8 mouse cellular contexts compared by ENCODE assay signal in genomic region chr9:72663534-72663918, GRCm38 (mm10). TPM values are rescaled to one million over a fixed set of nuclear protein-coding genes. Genes with fewer than 3 reads are reported as not detected.
A peak's percentile ranks its signal among the peaks of the same experiment; 100 is the strongest.
DNase-seq lines count a peak whose midpoint lies in the region; ATAC-seq and TF ChIP-seq lines count a peak whose summit lies in the region.

No protein-coding gene starts in this region.

- TF ChIP-seq POLR2A in ES-Bruce4 (IDR thresholded peaks at IDR 0.05; ENCODE audit: insufficient read depth, low read length) = no peak

- peak overlapping the region; percentile 100 for H3K27ac ChIP-seq in heart, embryonic 13.5 days (replicated peaks)
- H3K27ac ChIP-seq in ES-Bruce4 (ENCODE audit: insufficient read depth, low read length) = peak overlapping the region; percentile 85; the same call in 1 of the 2 replicates
- peak overlapping the region; percentile 99 for H3K27ac ChIP-seq in forebrain, embryonic 16.5 days (ENCODE audit: low read length)
- H3K27ac ChIP-seq in liver, embryonic 16.5 days (ENCODE audit: low read length) = peak overlapping the region; percentile 94

- no peaks in the 10 kb centered on the region for H3K27me3 ChIP-seq in heart, embryonic 13.5 days (replicated peaks)
- no peaks in the 10 kb centered on the region for H3K27me3 ChIP-seq in ES-Bruce4 (ENCODE audit: control insufficient read depth, insufficient read depth, low read length, poor library complexity, severe bottlenecking)
- H3K27me3 ChIP-seq in forebrain, embryonic 16.5 days (replicated peaks; ENCODE audit: control insufficient read depth, insufficient read depth, low read length) = no peaks in the 10 kb centered on the region
- H3K27me3 ChIP-seq in liver, embryonic 16.5 days (ENCODE audit: control insufficient read depth, insufficient read depth, low read depth, low read length) = no peaks in the 10 kb centered on the region

- intact Hi-C loops in heart, postnatal 14 days (cut with DNase I) = loop anchor here (2.0 kb wide), 1 partner anchor 23 kb away; no protein-coding TSS in a partner anchor

- peak overlapping the region; percentile 96 for H3K4me2 ChIP-seq in heart, embryonic 13.5 days
- H3K4me2 ChIP-seq in forebrain, embryonic 16.5 days (ENCODE audit: low read length) = peak overlapping the region; percentile 79
- H3K4me2 ChIP-seq in liver, embryonic 16.5 days (ENCODE audit: low read depth, low read length) = peak overlapping the region; percentile 91

- no peak for ATAC-seq in heart, embryonic 13.5 days (ENCODE audit: extremely low read depth, insufficient number of reproducible peaks, low FRiP score, low TSS enrichment)
- no peak for ATAC-seq in forebrain, embryonic 16.5 days
- no peak for ATAC-seq in liver, embryonic 16.5 days (ENCODE audit: low read depth)
- ATAC-seq in inflammation-experienced regulatory T-cells, adult 6 months = no peak

- peaks cover 51% of the 10 kb centered on the region for H3K4me1 ChIP-seq in heart, embryonic 13.5 days
- H3K4me1 ChIP-seq in ES-Bruce4 (ENCODE audit: control insufficient read depth, insufficient read depth, low read length) = peaks cover 3% of the 10 kb centered on the region
- peaks cover 30% of the 10 kb centered on the region for H3K4me1 ChIP-seq in forebrain, embryonic 16.5 days (replicated peaks; ENCODE audit: control insufficient read depth, insufficient read depth, low read length)
- peaks cover 37% of the 10 kb centered on the region for H3K4me1 ChIP-seq in liver, embryonic 16.5 days (ENCODE audit: control insufficient read depth, low read depth, low read length)

- no peak for DNase-seq in heart, postnatal 14 days
- DNase-seq in B cell, adult 2 months = no peak
- no peak for DNase-seq in spleen, postnatal 4 days (ENCODE audit: low spot score in 2 of 2)

- no peak for TF ChIP-seq CTCF in ES-Bruce4 (IDR thresholded peaks at IDR 0.05; ENCODE audit: low read depth, low read length)

- peak overlapping the region; percentile 100 for H3K9ac ChIP-seq in heart, embryonic 13.5 days
- peak overlapping the region; percentile 99 for H3K9ac ChIP-seq in ES-Bruce4 (ENCODE audit: low read depth, poor library complexity, severe bottlenecking)
- peak overlapping the region; percentile 98 for H3K9ac ChIP-seq in forebrain, embryonic 16.5 days (replicated peaks; ENCODE audit: low read depth, low read length)
- H3K9ac ChIP-seq in liver, embryonic 16.5 days (ENCODE audit: low read depth, low read length) = peak overlapping the region; percentile 96

- peaks cover 47% of the 10 kb centered on the region for H3K36me3 ChIP-seq in heart, embryonic 13.5 days
- H3K36me3 ChIP-seq in ES-Bruce4 (ENCODE audit: control insufficient read depth, insufficient read depth, low read length, poor library complexity, severe bottlenecking) = peaks cover 41% of the 10 kb centered on the region
- no peaks in the 10 kb centered on the region for H3K36me3 ChIP-seq in forebrain, embryonic 16.5 days (ENCODE audit: control insufficient read depth, insufficient read depth)
- H3K36me3 ChIP-seq in liver, embryonic 16.5 days (ENCODE audit: control insufficient read depth, insufficient read depth) = peaks cover 9% of the 10 kb centered on the region

- 5% methylated on average over 10 of the region's 10 CpGs for WGBS in heart, embryonic 13.5 days
- 3% methylated on average over 10 of the region's 10 CpGs for WGBS in forebrain, embryonic 16.5 days
- WGBS in liver, embryonic 16.5 days (ENCODE audit: insufficient replicate concordance) = 11% methylated on average over 10 of the region's 10 CpGs

- H3K9me3 ChIP-seq in heart, embryonic 13.5 days = no peaks in the 10 kb centered on the region
- H3K9me3 ChIP-seq in ES-Bruce4 (replicated peaks; ENCODE audit: control insufficient read depth, insufficient read depth, low read length, poor library complexity, severe bottlenecking) = no peaks in the 10 kb centered on the region
- no peaks in the 10 kb centered on the region for H3K9me3 ChIP-seq in forebrain, embryonic 16.5 days (ENCODE audit: control insufficient read depth, low read length)
- H3K9me3 ChIP-seq in liver, embryonic 16.5 days (replicated peaks; ENCODE audit: control insufficient read depth, low read length) = no peaks in the 10 kb centered on the region

- no peak for TF ChIP-seq EP300 in ES-Bruce4 (IDR thresholded peaks at IDR 0.05; ENCODE audit: insufficient read depth, low read depth, low read length)

- H3K4me3 ChIP-seq in heart, embryonic 13.5 days = peak overlapping the region; percentile 99
- H3K4me3 ChIP-seq in ES-Bruce4 (ENCODE audit: low read depth, low read length) = peak overlapping the region; percentile 80
- H3K4me3 ChIP-seq in forebrain, embryonic 16.5 days (replicated peaks; ENCODE audit: low read length) = peak overlapping the region; percentile 92
- peak overlapping the region; percentile 88 for H3K4me3 ChIP-seq in liver, embryonic 16.5 days (ENCODE audit: low read depth, low read length)

RNA-seq across cellular contexts. Expression of gene Nedd4, which starts 1.4 kb away (rescaled TPM):
- polyA plus RNA-seq in heart, embryonic 13.5 days (2015; fragmentation: Nextera tagmentation; extraction: Ambion mirVana) = 468 and 480 TPM in 2 replicates
- total RNA-seq in heart, postnatal 14 days (2021) = 100 to 1,000 TPM; 405 to 416 TPM
- 1,167 and 1,184 TPM in 2 replicates for polyA plus RNA-seq in ES-Bruce4 (2011; ENCODE audit: insufficient read depth, insufficient read length, low read depth, missing spikeins)
- 415 and 474 TPM in 2 replicates for polyA plus RNA-seq in forebrain, embryonic 16.5 days (2015; fragmentation: Nextera tagmentation; extraction: Ambion mirVana)
- 94.7 and 98.2 TPM in 2 replicates for polyA plus RNA-seq in liver, embryonic 16.5 days (2015; fragmentation: Nextera tagmentation; extraction: Ambion mirVana)
- 1 to 10 TPM; 2.2 to 8.3 (median 2.5) TPM for polyA plus RNA-seq in inflammation-experienced regulatory T-cells, adult 6 months (2017; shearing (Covaris generic))

Comparison
In these comparisons a context has a peak if more than half of its experiments do, and no peak if none do; other contexts are left out.
1. RNA of gene Nedd4, which starts 1.4 kb away (polyA plus RNA-seq): 1,167 to 1,184 TPM in ES-Bruce4, 468 to 480 TPM in heart, embryonic 13.5 days, 415 to 474 TPM in forebrain, embryonic 16.5 days and 94.7 to 98.2 TPM in liver, embryonic 16.5 days; 2.2 to 8.3 TPM in inflammation-experienced regulatory T-cells, adult 6 months; every median in the first group is over 10 times any median in the second.
2. Peak in every context shown above with its lines, with median percentiles within 50 percentile points of each other: H3K27ac ChIP-seq, H3K4me2 ChIP-seq, H3K4me3 ChIP-seq and H3K9ac ChIP-seq.